Mouse (Mus musculus): ENCODE measurements at regions not wholly inside any gene's neighbourhood (a gene's known extent, or its start where the extent isn't known, plus 50 kb on each side); places are given as distances from the start of the nearest gene placed in this dataset.

DNA sequence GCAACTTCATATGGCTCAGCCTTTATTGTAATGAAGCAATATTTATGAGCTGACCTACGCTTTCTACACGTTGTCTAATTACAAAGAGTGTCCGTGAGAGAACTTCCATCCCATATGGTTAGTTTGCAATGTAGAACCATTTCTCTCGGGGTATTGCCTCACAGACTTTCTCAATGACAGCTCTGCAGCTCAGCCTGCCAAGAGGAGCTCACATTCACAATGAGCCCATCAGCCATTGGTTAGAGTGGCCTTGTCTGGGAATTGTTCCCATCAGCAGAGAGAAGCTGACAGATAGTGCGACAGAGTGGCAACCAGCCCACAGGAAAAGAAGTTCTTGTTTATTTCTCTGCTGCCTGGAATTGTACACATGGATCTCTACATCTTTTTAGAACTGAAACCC, 409.7 kb downstream of the Zfp704 start:
- no peak for DNase-seq

DNA sequence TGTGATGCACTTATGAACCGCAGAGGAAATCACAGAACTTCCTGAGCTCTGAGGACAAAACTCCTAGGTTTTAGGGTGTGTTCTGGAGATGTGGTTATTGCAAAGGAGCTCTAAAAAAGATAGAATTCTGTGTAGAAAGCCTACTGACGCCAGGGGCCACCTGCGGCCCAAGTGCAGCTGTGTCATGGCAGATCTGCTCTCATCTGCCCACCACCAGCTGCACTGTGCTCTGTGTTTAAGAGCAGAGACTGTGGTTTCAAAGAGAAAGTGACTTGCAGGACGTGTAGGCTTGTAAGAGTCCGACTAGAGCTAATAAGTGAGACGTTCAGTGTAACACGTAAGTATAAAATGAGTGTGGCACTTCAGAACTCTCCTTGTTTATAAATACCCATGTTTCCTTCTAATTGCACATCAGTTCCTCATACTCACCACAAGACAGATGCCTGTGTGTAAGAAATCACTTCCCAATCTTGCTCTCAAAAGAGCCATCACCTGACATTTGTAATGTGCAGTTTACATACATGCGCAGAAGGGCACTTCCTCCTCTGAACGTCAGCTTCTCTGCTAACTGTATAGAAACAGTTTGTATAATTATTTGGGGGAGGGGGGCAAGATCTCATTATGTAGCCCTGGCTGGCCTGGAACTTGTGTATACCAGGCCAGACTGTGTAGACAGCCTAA, 411.1 kb downstream of the Zfp704 start:
- DNase-seq: peak; percentile 12

DNA sequence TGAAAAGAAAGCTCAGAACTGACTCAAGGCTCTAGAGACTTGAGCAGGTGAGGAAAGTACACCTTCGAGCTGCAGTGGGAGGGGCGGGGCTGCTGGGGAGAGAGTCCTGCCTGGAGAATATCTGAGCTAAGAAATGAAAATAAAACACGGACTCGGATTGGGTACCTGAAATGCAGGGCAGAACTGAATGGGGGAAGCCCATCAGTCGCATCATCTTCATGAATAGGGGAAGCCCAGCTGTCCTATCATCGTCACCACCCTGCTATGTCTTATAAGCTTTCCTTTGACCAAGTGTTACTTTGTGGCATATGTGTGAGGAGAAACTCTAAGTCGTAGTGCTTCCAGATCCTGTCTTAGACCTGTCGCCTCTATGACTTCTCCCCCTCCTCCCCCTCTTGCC, 414.1 kb downstream of the Zfp704 start:
- DNase-seq: no peak

DNA sequence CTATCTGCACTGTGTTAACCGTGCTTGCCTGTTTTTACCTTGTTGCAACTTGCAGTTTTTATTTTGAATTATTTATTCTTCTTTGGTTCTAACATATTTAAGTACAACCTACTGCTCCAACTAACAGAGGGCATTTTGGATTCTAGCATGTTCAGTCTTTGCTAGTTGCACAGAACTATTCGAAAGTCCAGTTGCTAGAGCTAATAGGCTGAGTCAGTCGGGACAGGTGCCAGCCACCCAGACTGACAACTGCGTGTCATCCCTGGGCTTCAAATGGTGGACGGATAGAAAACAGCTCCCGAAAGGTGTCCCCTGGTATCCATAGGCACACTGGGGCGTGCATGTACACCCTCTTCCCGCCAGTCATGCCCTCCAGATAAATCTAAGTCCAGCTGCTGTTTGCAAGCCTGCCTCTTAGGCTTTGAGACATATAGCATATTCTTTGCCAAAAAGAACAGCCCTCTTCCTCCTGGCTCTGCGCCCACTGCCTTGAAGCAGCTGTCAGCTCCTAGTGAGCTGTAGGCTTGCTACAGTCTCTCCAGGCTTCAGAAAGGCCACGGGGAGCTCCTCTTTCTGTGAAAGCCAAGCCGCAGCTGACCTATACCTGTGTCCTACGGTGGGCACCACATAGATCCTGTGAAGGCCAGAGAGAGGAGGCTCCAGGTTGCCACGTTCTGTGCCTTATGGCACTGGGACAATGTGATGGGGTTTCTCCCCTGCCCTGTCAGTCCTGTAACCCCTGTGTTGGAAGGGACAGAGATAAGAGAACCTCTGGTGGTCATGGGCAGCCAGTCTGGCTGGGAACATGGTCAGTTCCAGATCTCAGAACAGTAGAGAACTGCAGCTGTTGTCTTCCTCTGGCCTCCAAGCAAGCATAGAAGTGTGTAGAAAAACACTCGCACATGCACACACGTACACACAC, 420.3 kb downstream of the Zfp704 start:
- DNase-seq: no peak

DNA sequence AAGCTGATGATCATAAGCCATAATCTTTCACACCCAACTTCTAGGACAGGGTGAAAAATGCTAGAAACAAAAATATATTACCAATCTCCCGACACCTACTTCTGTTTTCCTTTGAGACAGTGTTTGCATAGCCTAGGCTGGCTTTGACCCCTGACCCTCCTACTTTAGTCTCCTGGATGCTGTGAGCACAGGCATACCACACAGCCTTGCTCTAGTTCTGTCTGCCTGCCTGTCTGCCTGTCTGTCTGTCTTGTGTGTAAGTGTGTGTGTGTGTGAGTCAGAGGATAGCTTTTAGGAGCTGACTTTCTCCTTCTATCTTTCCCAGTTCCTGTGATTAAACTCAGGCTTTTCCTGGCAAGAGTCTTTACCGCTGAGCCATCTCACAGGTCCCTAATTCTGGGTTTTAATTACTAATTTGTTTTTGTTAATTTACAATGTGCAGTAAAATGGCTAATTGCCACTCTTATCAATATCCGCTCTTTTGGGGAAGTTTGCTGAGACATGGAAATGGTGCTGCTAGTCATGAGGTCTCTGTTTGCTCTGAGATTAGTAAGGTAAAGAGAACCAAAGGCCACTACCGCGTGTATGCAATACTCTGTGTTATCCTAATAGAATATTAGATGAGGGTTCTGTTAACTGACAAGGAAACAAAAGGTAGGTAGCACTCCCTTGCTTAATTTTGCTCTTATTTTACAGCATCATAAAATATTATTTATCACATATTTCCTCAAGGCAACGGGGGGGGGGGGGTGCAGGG, 423.3 kb downstream of the Zfp704 start:
- no peak for DNase-seq

DNA sequence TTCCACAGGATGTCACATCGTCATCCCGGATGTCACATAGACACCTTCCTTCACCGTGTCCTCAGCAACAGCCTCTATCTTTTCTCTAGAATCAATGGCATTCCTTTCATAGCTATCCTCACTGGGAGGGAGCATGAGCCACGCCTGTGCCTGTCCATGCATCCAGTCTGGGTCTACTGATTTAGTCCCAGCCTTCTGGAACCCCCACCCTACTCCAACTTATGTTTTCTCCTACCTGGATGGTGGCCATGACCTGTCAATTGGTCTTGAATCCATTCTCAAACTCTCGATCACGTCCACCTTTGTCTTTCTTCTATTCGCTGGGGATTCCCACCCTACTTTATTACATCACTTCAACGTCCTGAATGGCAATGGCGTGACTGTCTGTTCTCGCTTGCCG, 428.3 kb downstream of the Zfp704 start:
- no peak for DNase-seq

DNA sequence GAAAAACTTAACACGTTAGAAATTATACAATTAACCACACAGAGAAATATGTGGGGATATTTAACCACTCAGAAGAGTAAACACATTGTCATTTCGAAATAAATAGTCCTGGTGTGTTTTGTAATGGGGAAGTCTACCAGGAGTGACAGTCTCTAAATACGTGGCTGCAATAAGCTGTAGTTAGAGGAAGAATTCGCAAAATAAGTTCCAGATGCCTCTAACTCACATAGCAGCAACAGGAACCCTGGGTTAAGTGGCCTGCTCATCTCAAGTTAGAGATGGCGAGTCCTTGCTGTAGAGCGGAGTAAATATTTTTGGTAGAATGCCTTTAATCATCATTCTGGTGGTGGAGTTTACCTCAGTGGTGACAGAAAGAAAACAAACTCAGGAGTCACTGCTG, 430.2 kb downstream of the Zfp704 start:
- no peak for DNase-seq

DNA sequence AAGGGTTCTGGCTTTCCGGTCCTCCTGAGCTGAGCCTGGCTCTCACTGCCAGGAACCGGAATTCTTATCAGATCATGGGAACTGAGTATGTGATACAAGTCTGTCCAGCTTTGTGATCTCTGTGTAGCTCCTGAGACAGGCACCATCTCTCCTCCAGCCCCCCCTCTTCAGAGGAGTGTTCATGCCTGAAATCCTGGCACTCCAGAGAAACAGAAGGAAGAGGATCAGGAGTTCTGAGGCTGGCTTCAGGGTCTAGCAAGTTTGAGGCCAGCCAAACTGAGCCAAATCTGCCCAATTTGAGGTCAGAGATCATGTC, 435.4 kb downstream of the Zfp704 start:
- DNase-seq: no peak

DNA sequence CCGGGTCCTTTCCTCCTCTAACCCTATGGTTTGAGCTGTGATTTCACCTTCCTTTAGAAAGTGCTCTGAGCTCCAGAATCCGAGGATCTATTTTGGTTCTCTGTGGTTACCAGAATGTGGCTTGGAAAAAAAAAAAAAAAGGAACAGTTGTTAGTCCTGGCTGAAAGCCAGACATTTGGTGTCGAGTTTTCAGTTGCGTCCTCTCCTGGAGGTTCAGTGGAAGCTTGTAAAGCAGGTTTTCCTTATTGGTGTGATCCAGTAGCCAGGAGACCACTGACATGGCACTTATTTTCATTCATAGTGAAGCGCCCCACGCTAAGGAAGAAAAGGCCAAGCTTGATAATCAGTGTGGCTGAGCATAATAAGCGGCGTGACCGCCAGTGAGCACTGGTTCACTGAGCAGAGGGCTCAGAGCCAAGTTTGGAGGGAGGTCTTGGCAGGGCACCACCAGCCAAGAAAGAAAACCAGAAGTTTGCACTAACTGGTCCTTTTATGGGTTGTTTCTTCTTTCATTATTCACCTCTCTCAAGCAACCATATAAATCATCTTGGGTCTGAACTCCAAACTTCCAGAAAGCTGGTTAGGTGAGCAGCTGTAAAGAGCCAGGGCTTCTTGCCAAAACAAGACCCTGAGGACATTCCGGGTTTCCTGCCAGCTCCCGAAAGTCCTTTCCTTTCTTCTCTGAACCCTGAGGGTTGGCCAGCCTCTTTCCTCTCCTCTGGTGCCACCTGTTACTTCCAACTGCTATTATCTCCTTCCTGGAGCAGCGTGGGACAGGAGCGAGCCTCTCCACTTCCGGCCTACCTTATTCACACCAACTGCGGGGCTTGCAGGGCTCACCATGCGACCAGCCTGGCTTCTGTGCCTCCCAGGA, 436.0 kb downstream of the Zfp704 start:
- DNase-seq: no peak

DNA sequence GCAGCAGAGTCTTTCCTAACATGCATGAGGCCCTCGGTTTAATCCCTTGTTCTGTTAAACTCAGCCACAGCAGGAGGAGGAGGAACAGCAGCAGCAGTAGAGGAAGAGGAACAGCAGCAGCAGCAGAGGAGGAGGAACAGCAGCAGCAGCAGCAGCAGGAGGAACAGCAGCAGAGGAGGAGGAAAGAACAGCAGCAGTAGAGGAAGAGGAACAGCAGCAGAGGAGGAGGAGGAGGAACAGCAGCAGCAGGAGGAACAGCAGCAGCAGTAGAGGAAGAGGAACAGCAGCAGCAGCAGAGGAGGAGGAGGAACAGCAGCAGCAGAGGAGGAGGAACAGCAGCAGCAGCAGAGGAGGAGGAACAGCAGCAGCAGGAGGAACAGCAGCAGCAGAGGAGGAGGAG, 437.9 kb downstream of the Zfp704 start:
- no peak for DNase-seq

DNA sequence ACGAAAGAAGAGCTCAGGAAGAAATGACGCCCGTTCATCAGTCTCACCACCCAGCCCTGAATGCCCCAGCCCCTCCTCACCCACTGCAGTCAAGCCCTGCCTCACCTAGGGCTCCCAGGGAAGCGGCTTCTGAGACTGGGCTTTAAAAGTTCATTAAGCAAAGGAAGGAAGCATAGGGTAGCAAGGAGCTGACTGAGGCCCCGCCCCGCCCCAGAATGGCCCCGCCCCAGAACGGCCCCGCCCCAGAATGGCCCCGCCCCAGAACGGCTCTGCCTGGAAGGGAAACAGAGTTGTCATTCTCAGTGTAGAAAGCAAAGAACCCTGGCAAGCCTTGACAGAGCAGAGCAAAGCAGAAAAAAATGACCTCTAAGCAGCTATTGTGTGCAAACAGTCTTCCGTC, 440.9 kb downstream of the Zfp704 start:
- no peak for DNase-seq

DNA sequence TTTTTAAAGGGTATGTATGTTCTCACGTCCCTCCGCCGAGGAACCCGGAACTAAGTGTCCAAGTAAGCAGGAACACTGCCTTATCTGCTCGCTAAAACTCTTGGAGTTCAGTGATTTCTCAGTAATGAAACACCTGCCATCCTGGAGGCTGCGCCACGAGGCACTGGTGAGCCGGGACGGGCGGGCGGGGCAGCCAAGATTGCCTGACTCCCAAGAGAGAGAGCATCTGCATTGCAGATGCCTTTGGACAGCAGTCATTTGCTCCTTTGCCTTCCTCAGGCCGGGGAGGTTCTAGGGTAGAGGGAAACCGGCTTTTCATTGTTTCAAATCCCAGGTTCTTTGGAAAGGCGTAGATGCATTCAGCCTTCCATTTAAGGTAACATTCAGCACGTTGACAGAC, 450.8 kb downstream of the Zfp704 start:
- DNase-seq: no peak

DNA sequence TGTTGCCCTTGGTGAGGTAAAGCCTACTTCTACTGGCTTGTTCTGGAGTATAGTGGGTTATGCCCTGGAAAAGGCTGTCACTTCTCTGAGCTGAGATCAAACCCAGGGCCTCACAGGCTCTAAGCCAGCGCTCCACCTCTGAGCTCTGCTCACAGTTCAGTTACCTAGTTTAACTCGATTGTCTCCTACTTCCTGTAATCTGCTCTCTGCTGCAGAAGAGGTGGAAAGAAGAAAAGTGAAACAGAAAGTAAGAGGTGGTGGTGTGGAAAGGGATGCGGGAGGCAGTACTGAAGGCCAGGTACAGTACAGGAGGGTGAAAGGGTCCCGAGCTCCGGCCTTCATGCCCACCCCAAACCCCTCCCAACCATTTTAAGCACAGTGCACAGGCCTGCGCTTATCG, 455.7 kb downstream of the Zfp704 start:
- peak; percentile 29 for DNase-seq

DNA sequence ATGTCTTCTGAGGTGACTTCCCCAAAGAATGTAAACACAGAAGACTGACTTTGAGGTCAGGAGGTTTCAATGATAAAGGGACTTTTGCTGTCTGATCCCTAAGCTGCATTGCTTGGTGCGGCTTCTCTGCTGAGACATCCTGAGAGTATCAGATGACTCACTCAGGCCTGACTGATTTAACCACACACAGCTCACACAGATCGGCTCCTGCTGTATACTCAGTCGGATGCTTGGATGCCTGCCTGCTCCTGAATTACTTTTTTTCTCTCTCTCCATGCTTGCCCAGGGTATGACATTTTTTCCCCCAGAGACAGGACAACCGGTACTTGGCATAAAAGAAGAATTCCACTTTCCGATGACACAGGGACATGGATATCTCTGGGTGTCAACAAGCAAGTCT, 456.2 kb downstream of the Zfp704 start:
- peak; percentile 20 for DNase-seq

DNA sequence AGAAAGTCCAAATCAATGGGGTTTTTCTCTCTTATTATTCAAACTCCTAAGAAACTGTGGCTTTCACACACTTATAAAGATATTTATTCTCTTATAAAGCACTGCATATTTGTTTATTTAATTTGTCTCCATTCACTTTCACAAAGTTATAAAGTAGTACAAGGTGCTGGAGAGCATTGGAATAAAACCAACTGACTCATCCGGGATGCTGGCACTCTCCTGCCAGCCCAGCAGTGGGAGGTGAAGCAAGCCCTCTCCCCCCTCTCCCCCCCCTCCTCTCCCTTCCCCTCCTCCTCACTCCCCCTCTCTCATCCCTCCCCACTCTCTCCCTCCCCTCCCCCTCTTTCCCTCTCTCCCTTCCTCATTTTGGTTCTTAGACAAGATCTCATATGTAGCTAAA, 457.6 kb downstream of the Zfp704 start:
- no peak for DNase-seq

DNA sequence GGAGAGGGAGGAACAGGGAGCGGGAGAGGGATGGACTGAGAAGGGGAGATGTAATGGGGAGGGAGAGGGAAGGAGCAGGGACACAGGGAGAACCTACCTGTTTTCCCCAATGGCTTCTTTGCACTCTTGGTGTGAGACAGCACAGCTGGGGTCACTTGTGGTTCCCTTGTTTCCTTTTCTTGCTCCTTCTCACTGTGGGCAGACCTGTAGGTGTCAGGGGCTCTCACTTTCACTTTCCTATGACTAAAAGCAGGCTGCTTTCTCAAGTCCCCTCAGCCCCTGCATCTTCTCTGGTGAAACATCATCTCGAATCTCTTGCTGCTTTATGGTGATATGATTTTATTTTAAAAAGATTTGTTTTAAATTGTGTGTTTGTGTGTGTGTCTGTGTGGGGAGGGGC, 458.3 kb downstream of the Zfp704 start:
- no peak for DNase-seq

DNA sequence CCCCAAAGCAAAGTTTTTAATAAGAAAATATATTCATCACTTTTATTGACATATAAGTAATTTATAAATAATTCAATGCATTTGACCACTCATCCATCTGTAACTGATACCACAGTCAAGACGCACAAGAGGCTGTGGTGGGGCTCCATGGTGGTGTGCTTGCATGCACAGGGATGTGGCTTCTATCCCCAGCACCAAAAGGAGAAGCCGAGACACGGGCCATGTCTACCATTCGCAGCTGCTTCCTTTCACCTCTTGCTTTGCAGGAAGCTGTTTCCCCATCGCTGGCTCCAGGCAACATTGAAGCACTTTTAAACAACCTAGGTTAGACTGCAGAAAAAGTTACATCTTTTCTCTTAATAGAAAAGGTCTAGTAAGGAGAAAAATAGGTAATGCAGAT, 461.3 kb downstream of the Zfp704 start:
- no peak for DNase-seq

DNA sequence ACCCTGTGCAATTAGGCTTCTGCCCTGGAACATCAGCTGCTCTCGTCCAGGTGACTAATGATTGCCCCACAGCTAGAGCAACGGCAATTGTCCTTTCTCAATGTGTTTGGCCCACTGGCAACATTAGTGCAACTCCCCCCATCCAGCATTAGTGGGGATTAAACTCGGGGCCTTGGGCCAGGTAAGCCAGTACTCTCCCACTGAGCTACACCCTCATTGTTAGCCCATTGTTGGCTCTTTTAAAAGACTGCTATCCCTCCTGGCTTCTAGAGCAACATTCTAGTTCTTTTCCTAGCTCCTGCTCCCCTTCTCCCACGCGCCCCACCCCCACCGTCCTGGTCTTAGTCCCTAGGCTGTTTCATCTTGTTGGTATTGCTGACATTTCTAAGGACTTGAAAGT, 463.4 kb downstream of the Zfp704 start:
- DNase-seq: no peak

DNA sequence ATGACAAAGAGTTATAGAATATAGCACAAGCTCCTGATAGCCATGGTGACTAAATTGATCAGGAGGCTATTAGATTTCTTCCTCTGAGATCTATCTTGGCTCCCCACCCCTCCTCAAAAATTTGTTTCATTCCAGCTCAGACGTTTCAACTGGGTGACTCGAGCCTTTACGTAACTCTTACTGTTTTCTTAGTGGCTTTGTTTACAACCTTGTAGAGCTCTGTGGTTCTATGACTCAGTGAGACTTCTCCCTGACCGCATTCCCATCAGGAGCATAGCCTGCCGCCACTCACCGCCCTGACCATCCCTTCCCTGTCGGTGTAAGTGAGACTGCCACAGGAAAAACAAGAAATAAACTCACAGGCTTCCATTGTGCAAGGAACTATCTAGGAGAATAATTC, 464.3 kb downstream of the Zfp704 start:
- no peak for DNase-seq

DNA sequence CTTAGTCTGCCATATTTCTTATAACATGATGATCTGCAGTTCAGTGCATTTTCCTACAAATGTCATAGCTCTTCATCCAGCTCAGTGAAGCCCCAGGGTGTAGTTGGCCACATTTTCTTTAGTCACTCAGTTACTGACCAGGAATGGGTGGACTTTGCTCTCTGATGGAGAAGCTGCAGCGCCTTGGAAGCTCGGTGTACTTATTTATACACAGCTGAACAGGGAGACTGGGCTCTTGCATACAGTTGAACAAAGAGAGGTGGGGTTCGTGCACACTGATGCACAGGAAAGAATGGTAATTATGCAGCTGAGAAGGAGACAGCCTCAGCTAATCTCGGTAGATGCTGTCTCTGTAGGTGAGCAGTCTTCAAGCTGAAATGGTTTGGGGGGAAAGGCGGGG, 468.0 kb downstream of the Zfp704 start:
- no peak for DNase-seq

DNA sequence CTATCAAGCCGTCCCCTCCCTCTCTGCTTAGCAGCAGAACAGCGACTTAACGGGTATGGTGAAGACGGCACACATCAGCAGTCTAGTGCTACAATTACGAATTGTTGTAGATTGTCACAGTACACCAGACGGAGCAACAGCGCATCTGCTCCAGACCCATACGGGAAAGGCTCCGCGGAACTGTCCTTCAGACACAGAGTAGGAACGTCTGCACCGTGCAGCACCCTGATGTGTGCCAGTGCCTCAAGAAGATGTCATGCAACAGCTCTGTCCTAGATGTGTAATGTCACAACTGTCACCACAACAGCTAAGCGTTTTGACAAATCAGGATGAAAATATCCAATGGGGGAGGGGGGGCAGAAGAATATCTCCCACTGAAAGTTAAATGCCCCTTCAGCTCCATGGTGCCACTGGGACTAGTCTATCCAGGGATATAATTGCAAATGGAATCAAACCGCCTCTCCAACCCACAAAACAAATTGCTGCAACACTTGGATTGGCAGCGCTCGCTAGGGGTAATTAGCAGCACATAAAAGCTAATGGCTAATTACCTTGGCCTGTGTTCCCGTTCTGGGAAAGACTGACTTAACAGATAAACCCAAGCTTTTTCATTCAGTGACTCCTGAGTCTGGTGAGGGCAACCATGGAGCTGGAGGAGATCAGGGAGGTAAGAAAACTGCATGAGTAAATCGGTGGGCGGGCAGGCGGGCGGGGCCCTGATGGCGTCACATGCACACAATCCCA, 472.6 kb downstream of the Zfp704 start:
- DNase-seq: no peak

DNA sequence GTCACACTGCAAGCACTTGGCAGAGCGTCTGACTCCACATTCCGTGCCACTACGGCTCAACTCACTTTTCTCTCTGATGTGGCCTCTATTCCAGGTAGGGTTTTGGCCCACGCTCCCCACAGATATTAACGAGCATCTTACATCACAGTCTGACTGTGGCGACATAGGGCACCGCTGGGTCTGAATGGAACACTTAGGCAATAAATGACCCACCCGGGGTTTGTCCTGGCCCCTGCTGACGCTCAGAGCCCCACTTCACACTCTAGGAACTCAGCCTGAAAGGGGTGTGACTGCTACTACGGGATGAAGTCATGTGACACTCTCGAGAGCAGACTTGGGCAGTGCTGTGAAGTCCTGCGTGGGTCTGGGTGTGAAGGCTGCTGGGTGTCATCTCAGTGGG, 475.9 kb downstream of the Zfp704 start:
- DNase-seq: no peak
